Mouse (Mus musculus) hindbrain, embryonic 14.5 days (tissue): ENCODE results near the gene Midn. TPM values are rescaled to one million over a fixed set of nuclear protein-coding genes. Genes with fewer than 3 reads are reported as not detected.

Experiments used
- ATAC-seq: fragments of 200-750 bp; cut with Nextera tagmentation; 2 replicates; pipeline ENCODE4 v1.8.0; 2017; ENCODE audit warnings: moderate number of reproducible peaks, mild to moderate bottlenecking, moderate TSS enrichment, moderate library complexity; ENCODE audit not compliant: low FRiP score
- DNase-seq: peaks from one replicate; pipeline ENCODE4 v3.0.0-alpha.2; 2015; ENCODE audit warnings: low spot score
- H3K27ac ChIP-seq: fragments of 300-500 bp; sonication (generic); 2 replicates; pipeline ENCODE4 v1.5.1; 2014; ENCODE audit warnings: mild to moderate bottlenecking, moderate library complexity
- H3K27me3 ChIP-seq: fragments of 300-500 bp; sonication (generic); 2 replicates; pipeline ENCODE4 v1.6.1; 2014; ENCODE audit warnings: mild to moderate bottlenecking, low read length, mixed read lengths; ENCODE audit not compliant: control insufficient read depth, insufficient read depth
- H3K36me3 ChIP-seq: fragments of 300-500 bp; sonication (generic); replicated peaks from 2 replicates; pipeline ENCODE4 v1.6.1; 2014; ENCODE audit not compliant: control insufficient read depth, insufficient read depth
- H3K4me1 ChIP-seq: fragments of 300-500 bp; sonication (generic); replicated peaks from 2 replicates; pipeline ENCODE4 v1.6.1; 2014; ENCODE audit warnings: antibody characterized with exemption, low read length, mixed read lengths; ENCODE audit not compliant: control insufficient read depth, insufficient read depth
- H3K4me2 ChIP-seq: fragments of 300-500 bp; sonication (generic); replicated peaks from 2 replicates; pipeline ENCODE4 v1.6.1; 2014; ENCODE audit warnings: mild to moderate bottlenecking, moderate library complexity
- H3K4me3 ChIP-seq: fragments of 300-500 bp; sonication (generic); replicated peaks from 2 replicates; pipeline ENCODE4 v1.5.1; 2014; ENCODE audit warnings: mild to moderate bottlenecking, low read length
- H3K9ac ChIP-seq: fragments of 300-500 bp; sonication (generic); 2 replicates; pipeline ENCODE4 v1.6.1; 2014
- H3K9me3 ChIP-seq: fragments of 300-500 bp; sonication (generic); 2 replicates; pipeline ENCODE4 v1.6.1; 2016; ENCODE audit warnings: low read length; ENCODE audit not compliant: control insufficient read depth
- WGBS: fragments of 180-500 bp; shearing (Covaris S2); extraction: QIAGEN DNeasy Blood & Tissue Kit; methylation state at CpG from one replicate; pipeline ENCODE4 v1.1.7; 2014; 5-methylcytosine and 5-hydroxymethylcytosine counted together
- polyA plus RNA-seq: library from polyadenylated mRNA; unstranded; fragments of >200 nt; fragmentation: Nextera tagmentation; extraction: Ambion mirVana; gene quantifications from 2 replicates; pipeline ENCODE4 v1.2.1, GENCODE M21; 2014

The Midn gene
- polyA plus RNA-seq, 1 experiment from 2014 or later, result 44.1 TPM

DNA sequence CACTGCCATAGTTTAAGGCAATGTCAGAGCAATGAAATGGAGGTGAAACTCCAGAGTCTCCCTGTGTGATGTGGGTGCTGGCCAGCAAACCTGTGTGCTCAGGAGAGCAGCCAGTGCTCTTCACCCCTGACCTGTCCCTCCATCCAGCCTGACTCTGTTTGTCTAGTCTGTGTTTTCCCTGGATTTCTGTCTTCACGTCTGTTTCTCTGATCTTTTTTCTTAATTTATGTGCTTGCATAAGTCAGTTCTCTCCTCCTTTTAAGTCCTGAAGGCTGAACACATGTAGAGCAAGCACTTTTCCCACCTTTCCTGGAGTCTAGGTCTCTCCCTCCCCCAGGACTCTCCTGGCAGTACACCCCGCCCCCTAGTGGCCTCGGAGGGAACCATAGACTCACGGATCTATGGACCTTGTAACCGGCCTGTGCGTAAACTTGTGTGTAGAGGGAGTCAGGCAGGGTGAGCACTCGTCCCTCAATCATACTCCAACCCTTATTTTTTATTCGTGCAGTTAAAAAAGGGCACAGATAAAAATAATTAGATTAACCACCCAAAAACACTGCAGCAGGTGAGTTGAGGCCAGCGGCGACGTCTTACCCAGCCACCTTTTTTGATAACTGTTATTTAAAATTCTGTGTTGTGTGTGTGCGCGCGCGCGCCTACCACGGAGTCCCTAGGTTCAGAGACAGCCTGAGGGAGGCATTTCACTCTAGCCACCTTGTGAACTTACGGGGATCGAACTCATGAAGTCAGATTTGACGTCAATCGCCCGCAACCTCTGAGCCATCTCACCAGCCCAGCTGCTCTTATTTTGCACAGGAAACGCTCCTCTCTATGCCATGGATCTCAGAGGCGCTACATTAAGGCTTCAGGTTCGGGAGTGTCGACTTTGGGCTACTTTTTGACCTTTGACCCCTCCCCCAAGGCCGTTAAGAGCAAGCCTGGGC, 33.5 kb upstream of the Midn start:
- Histone ChIP-seq H3K27ac (peak overlapping the region; percentile 68), H3K36me3 (peaks cover 7% of the 10 kb centered on the region; the same call in 1 of the 2 replicates), H3K4me2 (peak overlapping the region; percentile 52), H3K9ac (peak overlapping the region; percentile 35), H3K4me1 (peaks cover 30% of the 10 kb centered on the region), H3K4me3 (peak overlapping the region; percentile 87), H3K9me3 (no peaks in the 10 kb centered on the region), H3K27me3 (0 out of 2 replicates have a peak, but pooled peaks cover 5% of the 10 kb centered on the region)
- DNase-seq (peak; percentile 88), ATAC-seq (peak; percentile 41; the same call in 1 of the 2 replicates)
- 2% methylated on average over 27 of the region's 27 CpGs for WGBS

DNA sequence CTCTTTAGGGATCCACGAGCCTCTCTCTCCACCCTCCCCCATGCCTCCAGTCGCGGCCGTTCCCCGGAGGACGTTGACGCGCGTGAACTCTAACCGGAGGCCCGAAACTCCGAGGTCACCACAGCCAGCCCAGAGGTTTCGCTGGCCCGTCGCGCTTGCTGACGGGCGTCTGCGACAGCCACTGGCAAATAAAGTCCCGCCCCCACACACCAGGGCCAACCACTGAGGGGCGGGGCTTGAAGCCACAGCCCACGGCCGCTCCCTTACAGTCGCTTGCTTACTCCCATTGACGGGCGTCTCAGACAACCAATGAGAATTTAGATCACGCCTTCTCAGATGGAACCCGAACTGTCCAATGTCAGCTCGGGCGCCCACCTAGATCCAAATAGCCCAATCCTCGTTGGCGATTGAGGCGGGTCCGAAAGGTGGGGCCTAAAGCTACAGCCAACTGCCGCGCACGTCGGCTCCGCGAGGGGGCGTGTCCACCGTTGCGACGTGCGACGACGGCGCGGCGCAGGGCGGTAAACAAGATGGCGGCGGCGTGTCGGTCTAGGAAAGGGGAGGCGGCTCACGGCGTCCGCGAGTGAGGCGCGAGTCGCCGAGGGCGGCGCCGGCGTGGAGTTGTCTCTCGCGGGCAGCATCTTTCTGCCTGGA, 32.7 kb upstream of the Midn start, which contains the start of gene Stk11:
TSS of gene Stk11 (plus strand) at position 514 of the 654 bp plus-strand sequence.
- Histone ChIP-seq H3K27me3 (0 out of 2 replicates have a peak, but pooled peaks cover 2% of the 10 kb centered on the region), H3K9ac (peak within 1 kb of the TSS; percentile 92), H3K4me3 (peak within 1 kb of the TSS; percentile 87), H3K27ac (peak within 1 kb of the TSS; percentile 82), H3K4me2 (peak within 1 kb of the TSS; percentile 84), H3K9me3 (no peaks in the 10 kb centered on the region), H3K4me1 (peaks cover 30% of the 10 kb centered on the region), H3K36me3 (peaks cover 12% of the 10 kb centered on the region)
- under 1% methylated on average over 69 of the region's 70 CpGs for WGBS
- DNase-seq (peak; percentile 100), ATAC-seq (peak; percentile 98)

- Histone ChIP-seq H3K9me3 (no peaks in the 10 kb centered on the region), H3K27me3 (no peaks in the 10 kb centered on the region), H3K4me3 (peak overlapping the region; percentile 87), H3K4me2 (peak overlapping the region; percentile 84), H3K36me3 (peaks cover 17% of the 10 kb centered on the region), H3K9ac (peak overlapping the region; percentile 92), H3K27ac (peak overlapping the region; percentile 82), H3K4me1 (peaks cover 30% of the 10 kb centered on the region)
- no peak for DNase-seq
- no peak for ATAC-seq
- WGBS, result under 1% methylated on average over 52 of the region's 63 CpGs
Measured at GRCm38 (mm10) chr10:80115944-80116335, 32.1 kb upstream of the Midn start.

GRCm38 (mm10) chr10:80116563-80116926, 31.5 kb upstream of the Midn start:
- Histone ChIP-seq H3K9me3 (no peaks in the 10 kb centered on the region), H3K9ac (peak overlapping the region; percentile 92), H3K27ac (peak overlapping the region; percentile 20; the same call in 1 of the 2 replicates), H3K4me1 (peaks cover 30% of the 10 kb centered on the region), H3K4me3 (peak overlapping the region; percentile 87), H3K27me3 (no peaks in the 10 kb centered on the region), H3K4me2 (peak overlapping the region; percentile 84), H3K36me3 (peaks cover 18% of the 10 kb centered on the region)
- WGBS, result 2% methylated on average over 27 of the region's 27 CpGs
- DNase-seq (no peak), ATAC-seq (no peak)

DNA sequence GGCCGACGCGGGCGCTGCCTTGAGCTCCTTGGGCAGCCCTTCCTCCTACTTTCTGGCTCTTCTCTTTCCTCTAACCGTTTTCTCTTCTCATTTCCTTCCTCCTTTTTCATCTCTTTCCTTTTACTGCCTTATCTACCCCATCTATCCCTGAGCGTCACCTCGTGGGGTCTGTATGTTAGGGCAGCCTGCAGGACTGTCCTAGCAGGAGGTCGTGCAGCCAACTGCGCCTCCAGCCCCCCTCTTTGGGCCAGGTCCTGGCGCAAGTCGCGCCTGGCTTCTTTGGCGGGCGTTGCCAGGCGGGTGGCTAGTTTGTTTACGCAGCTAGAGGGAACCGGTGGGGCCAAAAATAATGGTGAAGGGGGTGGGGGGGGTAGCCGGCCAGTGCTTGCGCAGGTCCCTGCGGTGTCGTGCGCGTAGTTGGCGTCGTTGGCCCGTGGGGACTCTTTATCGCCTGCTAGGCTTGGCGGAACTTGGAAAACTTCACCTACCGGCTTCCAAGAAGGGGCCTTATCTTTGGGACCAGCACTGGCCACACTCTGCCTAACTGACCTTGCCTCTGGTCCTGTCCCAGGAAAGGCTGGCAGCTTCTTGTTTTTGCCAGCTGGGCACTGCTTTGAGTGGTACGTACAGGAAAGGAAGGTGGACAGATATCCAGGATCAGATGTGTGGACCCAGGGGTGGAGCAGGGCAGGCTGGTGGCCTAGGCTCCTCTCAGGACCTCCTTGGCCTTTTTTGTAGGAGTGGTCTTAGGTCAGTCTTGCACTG, 31.0 kb upstream of the Midn start:
- H3K4me3 ChIP-seq, result peak overlapping the region; percentile 87
- 0 out of 2 replicates have a peak overlapping the region, but pooled peaks have one; percentile 20 for H3K27ac ChIP-seq
- 4% methylated on average over 30 of the region's 30 CpGs for WGBS
- no peaks in the 10 kb centered on the region for H3K27me3 ChIP-seq
- H3K36me3 ChIP-seq, result peaks cover 18% of the 10 kb centered on the region
- peak overlapping the region; percentile 92 for H3K9ac ChIP-seq
- H3K9me3 ChIP-seq, result no peaks in the 10 kb centered on the region
- no peak for ATAC-seq
- peaks cover 30% of the 10 kb centered on the region for H3K4me1 ChIP-seq
- no peak for DNase-seq
- peak overlapping the region; percentile 84 for H3K4me2 ChIP-seq

- Histone ChIP-seq H3K36me3 (peaks cover 18% of the 10 kb centered on the region), H3K4me3 (peak overlapping the region; percentile 87), H3K4me1 (peaks cover 30% of the 10 kb centered on the region), H3K27me3 (no peaks in the 10 kb centered on the region), H3K9me3 (no peaks in the 10 kb centered on the region), H3K4me2 (peak overlapping the region; percentile 84), H3K9ac (peak overlapping the region; percentile 92), H3K27ac (no peak overlapping the region)
- no peak for DNase-seq
- ATAC-seq, result no peak
- 46% methylated on average over 1 of the region's 1 CpGs for WGBS
Measured at GRCm38 (mm10) chr10:80117736-80118135, 30.3 kb upstream of the Midn start.

DNA sequence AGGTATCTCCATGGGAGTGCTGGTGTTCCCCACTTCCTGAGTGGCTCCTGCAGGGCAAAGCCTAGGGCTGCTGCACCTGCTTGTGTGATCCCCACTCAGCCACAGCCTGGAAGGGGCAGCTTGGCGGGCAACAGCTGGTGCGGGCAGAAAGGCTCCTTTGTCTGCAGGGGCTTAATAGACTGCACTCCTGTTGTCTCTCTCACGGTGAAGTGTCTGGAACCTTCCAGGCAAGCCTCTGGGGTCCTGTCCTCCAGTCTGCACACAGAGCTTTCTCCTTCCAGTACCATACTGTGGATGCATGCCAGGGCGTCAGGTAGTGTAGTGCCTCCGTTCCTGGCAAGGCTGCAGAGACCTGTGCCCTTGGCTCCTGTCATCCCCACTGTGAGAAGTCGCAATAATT, 29.5 kb upstream of the Midn start:
- Histone ChIP-seq H3K27ac (no peak overlapping the region; the same call in 1 of the 2 replicates), H3K9me3 (no peaks in the 10 kb centered on the region)

DNA sequence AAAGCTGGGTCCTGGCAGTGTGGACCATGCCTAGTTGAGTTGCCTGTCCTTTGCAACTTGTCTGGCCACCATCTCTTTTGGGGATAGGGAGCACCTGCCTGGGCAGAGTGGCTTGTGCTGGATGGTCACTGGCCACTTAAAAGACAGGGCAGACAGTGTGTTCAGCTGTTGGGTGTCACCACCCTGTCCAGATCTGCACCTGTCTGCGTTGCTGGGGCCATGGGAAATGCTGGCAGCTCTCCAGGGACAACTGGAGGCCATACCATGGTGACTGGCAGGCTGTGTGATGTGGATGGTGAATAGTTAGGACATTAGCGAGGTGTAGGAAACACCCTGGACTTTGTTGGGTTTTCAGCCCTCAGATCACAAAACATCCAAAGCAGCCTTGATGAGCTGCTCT, 27.9 kb upstream of the Midn start:
- no peaks in the 10 kb centered on the region for H3K9me3 ChIP-seq
- H3K9ac ChIP-seq, result no peak overlapping the region
- H3K4me3 ChIP-seq, result no peak overlapping the region
- WGBS, result 85% methylated on average over 2 of the region's 2 CpGs
- no peak for DNase-seq
- H3K4me2 ChIP-seq, result no peak overlapping the region
- ATAC-seq, result no peak
- no peak overlapping the region for H3K27ac ChIP-seq
- peaks cover 30% of the 10 kb centered on the region for H3K4me1 ChIP-seq
- peaks cover 28% of the 10 kb centered on the region for H3K36me3 ChIP-seq
- H3K27me3 ChIP-seq, result no peaks in the 10 kb centered on the region

More for the DNA sequence above, 29.5 kb upstream of the Midn start:
- H3K4me1 ChIP-seq, result peaks cover 30% of the 10 kb centered on the region
- H3K4me3 ChIP-seq, result no peak overlapping the region; the same call in 1 of the 2 replicates
- no peak for DNase-seq
- H3K36me3 ChIP-seq, result peaks cover 18% of the 10 kb centered on the region
- no peak for ATAC-seq
- peak overlapping the region; percentile 84 for H3K4me2 ChIP-seq
- no peaks in the 10 kb centered on the region for H3K27me3 ChIP-seq
- H3K9ac ChIP-seq, result peak overlapping the region; percentile 92
- WGBS, result 43% methylated on average over 6 of the region's 6 CpGs
